Mouse (Mus musculus) urinary bladder, postnatal 4 days (tissue): Measurements from ENCODE around the gene Yipf2.
"Not testable (repeated sequence)": the region's sequence is repeated elsewhere in the genome, so short reads cannot be mapped to it uniquely, and the experiment has no call there.

Experiments
- DNase-seq, 2 experiments: peaks; one replicate each; pipeline ENCODE4 v3.0.0; 2021 to 2022; ENCODE audit warnings: low spot score in 2 of 2

Gene Yipf2

DNA sequence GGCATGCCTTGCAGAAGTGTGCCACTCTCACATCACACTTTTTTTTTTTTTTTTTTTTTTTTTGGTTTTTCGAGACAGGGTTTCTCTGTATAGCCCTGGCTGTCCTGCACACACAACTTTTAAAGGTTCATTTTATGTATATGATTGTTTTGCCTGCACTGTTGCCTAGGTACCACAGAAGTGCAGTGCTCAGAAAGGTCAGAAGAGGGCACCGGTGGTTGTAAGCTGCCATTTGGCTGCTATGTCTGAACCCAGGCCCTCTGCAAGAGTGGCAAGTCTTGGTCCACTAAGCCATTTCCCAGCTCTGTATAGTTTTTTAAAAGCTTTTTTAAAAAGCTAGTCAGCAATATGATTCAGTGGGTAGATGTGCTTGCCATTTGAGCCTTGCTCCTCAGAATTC is 5.6 kb upstream of the Yipf2 start:
- DNase-seq, result no peak

DNA sequence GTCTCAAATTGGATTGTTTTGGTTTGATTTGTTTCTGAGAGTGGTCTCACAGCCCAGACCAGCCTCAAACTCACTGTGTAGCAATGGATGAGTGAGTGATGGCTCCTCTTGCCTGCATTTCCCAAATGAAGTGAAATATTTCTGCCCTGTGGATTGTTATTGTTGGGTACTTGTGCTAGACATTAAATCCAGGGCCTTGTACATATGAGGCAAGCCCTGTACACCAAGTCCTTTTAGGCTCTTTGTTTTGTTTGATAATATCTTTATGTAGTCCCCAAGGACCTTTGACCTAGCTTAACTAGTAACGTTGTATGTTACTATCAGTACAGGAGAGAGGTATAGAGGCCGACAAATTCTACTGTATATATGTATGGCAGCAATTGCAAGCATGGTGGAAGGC is 2.2 kb upstream of the Yipf2 start:
- no peak for DNase-seq

DNA sequence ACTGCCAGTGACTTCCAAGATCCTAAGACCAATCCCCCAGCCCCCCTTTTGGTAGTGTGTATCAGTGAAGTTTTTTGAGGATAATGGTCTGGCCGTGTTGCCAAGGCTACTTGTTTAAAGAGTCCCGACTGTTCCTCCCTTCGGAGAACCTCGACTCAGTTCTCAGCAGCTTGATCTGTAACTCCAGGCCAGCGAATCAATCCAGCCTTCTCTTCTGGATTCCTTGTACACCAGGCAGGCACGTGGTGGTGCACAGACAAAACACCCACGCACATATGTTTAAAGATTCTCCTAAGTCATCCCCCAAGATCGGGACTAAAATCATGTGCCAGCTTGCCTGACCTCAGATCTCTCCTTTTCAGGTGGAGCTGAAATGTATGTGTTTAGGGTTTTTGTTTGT is 1.7 kb upstream of the Yipf2 start:
- DNase-seq, result not testable (repeated sequence)

DNA sequence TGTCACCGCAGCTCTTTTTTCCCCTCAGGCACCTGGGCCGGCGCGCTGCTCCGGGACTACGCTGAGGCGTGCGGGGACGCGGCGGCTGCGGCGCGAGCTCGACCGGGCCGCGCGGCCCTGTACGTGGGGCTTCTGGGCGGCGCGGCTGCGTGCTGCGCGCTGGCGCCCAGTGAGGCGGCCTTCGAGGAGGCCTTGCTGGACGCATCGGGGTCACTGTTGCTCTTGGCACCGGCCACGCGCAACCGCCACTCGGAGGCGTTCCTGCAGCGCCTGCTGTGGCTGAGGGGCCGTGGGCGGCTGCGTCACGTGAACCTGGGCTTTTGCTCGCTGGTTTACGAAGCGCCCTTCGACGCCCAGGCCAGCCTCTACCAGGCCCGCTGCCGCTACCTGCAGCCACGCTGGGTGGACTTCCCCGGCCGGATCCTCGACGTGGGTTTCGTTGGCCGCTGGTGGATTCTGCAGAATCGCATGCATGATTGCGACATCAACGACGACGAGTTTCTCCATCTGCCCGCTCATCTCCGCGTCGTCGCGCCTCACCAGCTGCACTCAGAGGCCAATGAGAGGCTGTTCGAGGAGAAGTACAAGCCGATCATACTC is 594 bp upstream of the Yipf2 start:
- DNase-seq, result peak in 1 of 2 experiments; percentile 51

DNA sequence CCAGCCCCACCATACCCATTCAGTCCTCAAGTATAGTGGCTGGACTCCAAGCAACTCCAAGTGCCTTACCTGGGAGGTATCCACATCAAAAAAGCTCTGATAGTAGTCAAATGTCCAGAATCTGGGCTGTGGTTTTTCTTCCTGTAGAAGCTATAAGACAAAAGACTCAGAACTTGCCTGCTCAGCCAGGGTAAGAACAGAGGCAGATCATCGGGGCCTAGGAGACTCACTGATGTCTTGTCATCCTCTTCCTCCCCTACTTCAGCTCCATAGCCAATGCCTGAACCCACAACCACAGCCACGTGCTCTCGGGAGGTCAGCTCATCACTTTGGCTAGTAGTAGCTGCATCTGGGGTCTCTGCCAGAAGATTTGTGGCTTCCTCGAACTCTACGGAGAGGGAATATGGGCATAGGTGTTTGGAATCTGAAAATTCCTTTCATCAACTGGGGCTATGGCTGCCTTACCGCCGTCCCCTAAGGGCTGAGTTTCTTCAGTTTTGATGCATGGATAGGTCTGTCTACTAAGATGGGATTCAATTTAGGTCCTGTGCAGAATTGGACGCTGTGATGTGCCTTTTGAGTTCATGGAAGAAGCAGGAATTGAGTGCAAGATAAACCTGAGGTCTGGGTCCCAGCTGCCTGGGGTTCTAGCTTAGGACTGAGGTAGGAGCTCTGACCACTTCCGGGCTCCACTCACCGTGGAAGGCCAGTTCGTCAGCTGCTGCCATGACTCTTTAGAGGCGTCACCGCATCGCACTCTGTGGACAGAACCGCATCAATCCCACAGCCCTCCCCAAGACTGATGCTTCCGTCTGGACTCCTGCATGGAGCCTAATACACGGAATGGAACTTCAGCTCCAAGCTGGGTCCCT is 561 bp downstream of the Yipf2 start:
- no peak for DNase-seq

DNA sequence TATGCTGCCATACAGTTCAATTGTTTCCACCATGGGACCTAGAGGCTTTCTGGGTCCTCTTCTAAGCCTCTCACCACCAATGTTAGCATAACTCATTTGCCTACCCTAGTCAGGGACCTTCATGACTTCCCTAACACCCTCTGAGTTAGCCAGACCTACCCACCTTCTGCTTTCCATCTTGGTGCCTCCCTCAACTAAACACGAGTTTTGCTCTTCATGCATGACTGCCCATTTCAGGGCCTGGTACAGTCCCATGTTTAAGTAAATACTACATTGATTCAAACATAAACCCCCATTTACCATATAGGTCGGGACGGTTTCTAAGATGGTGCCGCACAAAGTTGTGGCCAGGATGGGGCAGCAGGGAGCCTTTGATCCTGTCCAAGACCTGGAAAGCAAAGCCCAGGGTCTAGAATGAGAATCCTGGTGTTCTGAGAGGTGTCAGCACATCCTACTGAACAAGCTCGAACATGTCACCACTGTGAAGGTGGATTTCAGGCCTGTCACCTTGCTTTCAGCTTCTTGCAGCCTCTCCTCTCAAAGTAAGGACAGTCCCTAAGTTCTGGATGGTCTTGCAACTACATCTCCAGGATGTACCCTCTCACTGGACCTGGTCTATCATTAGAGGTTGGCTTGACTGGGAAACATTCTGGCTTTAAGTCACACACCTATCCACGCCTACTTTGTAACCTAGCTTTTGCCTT is 1.3 kb downstream of the Yipf2 start:
- no peak for DNase-seq

DNA sequence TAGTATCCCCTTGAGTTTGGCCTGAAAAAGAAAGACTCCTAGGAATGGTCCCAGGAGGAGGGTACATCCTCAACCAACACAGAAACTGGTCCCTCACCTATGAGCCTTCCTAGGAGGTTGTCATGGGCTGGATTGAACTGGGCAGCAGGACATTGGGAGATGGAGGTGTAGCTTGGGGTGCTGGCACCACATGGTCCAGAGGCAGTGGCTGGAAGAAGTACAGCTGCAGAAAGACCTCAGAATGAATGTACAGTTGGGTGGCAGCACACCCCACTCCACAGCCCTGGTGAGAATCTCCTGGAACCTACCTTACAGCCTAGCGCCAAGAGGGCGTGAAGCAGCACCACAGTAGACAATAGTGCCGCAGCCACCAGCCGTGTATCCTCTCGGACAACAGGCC is 3.1 kb downstream of the Yipf2 start:
- DNase-seq, result no peak

DNA sequence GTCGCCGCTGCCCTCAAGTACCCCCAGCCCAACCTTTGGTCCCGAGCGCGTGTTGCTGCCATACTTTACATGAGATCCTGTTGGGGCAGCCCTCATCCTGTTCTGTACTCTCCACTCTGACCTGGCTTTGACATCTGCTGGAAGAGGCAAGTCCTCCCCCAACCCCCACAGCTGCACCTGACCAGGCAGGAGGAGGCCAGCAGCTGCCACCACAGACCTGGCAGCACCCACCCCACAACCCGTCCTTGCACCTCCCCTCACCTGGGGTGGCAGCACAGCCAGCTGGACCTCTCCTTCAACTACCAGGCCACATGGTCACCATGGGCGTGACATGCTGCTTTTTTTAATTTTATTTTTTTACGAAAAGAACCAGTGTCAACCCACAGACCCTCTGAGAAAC is 4.3 kb downstream of the Yipf2 start:
- DNase-seq, result no peak

DNA sequence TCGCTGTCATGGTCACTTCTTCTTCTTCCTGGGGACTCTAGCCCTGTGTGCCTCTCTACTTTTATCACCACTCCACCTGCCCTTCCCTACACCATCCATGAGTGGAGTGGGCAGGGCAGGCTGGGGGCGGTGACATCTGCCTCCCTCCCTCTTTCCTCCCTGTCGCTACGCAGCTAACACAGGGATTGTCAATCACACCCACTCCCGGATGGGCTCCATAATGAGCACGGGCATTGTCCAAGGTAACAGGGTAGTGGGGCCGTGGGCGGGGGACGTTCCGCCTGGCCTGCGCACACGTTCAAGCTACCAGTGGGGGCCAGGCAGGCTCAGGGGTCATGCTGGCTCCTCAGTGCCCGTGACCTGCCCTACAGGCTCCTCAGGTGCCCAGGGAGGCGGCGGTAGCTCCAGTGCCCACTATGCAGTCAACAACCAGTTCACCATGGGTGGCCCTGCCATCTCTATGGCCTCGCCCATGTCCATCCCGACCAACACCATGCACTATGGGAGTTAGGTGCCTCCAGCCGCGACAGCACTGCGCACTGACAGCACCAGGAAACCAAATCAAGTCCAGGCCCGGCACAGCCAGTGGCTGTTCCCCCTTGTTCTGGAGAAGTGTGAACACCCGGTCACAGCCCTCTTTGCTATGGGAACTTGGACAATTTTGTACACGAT is 4.8 kb downstream of the Yipf2 start:
- no peak for DNase-seq

DNA sequence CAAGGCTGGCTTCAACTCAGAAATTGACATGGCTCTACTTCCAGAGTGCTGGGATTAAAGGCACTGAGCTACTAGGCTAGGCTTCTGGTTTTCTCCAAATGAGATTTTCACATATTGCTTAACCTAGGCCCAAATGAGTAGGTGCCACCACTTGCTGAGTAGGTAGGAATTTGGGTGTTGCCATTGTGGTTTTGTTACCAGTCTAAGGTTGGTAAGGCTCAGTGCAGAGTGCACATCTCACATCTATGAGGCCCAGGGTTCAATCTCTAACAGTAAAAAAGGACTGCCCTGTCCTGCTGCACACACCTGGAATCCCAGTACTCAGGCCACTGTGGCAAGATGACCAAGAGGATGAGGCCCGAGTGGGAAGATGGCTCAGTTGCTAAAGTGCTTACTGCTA is 7.2 kb downstream of the Yipf2 start:
- no peak for DNase-seq

DNA sequence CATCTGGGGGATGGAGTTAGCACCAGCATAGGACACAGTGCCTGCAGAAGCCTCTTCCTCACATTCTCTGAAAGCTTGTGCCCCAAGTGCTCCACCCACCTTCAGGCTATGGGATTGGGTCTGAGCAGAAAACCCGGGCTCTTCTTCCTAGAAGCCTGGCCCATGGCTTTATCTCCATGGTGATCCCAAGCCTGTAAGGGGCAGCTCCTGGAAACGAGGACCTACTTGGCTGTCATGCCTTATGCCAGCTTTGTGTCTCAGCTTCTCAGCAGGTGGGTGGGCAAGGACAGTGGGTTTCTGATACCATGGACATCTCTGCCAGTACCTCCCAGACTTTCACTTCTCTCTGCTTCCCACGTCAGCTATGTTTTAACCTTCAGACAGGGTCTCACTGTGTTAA is 14.4 kb downstream of the Yipf2 start:
- DNase-seq, result no peak

DNA sequence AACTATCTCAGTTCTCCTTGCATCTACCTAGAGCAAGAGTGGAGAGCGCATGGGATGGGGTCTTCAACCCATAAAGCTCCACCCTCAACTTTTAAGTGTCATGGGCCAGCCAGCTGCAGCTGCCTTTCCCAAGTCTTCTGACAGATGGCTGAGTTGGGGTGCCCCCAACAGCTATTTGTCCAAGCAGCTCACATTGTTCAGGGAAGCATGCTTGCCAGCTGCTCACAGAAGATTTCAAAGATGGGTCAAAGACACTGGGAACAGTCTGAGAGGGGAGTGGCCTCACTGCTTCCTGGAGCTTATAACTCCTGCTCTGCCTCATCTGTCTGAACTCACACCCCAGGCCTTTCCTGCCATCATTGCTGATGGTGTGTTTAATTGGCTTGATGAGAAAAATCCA is 16.3 kb downstream of the Yipf2 start:
- no peak for DNase-seq

DNA sequence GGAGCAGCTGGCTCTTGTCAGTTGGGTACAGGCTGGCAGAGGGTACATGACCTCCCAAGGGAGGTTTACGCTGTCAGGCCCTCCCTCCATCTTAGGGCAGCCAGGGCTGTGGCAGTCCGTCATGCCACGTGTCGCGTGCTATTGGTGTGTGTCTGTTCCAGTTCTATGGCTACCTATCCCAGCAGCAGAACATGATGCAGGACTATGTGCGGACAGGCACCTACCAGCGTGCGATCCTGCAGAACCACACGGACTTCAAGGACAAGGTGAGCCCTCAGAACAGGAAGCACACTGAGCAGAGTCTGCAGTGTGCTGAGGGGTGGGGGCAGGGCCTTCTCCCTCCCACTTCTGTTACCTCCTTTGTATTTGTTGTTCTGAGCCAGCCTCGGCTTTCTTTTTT is 17.4 kb downstream of the Yipf2 start:
- no peak for DNase-seq

DNA sequence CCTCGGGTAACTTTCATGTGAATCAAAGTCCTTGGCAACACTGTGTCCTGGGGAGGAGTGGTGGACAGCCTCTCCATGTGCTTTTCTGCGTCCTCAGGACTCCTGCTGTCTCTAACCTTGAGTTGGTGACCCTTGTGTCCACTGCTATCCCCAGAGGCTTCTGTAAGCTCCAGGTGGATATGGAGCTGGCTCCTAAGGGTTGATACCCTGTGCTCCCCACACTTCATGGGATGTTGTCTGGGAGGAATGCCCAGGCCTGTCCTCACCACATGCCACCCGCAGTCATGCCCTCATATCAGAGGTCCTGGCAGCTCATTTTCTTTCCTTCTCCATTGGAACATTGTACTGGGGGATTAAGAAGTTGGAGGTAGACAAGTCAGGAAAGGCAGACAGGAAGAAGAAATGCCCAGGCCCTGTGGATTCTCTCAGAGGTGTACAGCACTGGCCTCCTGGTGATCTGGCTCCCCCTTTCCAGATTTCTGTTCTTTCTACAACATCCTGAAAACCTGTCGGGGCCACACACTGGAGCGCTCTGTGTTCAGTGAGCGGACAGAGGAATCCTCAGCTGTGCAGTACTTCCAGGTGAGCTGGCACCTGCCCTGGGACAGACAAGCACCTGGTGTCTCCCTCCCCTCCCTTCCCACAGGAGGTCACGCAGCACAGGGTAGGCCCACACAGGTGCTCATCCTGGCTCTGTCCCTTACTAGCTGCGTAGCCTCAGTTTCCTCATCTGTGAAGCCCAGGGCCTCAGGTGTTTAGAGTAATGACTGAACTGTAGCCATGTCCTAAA is 18.4 kb downstream of the Yipf2 start:
- no peak for DNase-seq

DNA sequence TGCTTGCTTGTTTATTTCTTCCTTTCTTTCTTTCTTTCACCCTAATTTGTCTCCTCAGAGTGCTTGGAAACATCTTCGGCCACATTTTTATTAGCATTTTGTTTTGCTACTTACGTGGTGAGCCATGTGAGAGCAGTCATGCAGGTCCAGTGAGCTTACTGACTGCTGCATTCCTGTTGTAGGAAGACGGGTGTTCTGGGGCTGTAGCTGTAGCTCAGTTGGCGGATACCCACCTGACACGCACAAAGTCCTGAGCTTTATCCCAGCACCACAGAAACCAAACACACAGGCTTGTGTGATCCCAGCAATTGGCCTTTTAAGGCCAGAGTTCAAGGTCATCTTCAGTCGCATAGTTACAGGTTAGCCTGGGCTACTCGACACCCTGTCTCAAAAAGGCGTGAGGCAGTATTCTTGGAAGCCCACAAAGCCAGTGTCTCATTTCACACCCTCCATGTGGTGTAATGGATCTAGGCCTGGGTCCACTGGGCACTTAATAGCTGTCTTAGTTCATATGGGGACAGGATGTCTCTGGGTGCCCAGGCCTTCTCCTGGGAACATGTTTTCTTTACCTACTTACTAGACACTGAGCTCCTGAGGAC is 23.9 kb downstream of the Yipf2 start:
- DNase-seq, result no peak

DNA sequence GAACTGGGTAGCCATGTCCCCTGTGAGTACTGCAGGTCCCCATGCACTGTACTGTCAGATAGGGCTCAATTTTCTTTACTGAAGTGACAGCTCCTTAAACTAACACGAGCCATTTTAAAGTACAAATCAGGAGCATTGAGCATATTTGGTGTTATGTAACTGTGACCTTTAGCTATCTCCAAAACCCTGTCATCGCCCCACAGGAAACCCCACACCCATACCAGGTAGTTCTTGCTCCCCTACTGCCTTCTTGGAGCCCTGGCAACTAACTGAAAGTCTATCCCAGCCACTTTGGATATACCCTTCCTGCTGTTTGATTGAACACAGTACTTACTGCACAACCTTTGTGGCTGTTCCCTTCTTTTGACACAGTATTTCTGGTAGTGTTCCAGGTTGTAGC is 25.6 kb downstream of the Yipf2 start:
- DNase-seq, result no peak

DNA sequence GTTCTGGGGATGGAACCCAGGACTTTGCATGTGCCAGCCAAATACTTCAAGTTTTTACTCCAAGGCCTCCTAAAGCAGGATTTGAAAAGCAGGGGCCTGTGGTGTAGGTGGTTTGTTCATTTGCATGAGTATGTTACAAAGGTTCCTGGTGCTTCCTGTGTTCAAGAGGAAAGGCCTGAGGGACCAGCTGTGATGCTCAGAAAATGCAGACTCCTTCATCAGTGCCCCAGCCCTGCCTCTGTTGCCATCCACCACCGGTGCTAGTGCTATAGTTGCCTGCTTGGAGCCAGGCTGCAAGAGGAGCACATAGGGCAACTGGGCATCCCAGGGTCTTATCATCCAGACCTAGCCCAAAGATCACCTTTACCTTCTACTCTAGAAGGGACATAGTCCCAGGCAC is 26.1 kb downstream of the Yipf2 start:
- no peak for DNase-seq

DNA sequence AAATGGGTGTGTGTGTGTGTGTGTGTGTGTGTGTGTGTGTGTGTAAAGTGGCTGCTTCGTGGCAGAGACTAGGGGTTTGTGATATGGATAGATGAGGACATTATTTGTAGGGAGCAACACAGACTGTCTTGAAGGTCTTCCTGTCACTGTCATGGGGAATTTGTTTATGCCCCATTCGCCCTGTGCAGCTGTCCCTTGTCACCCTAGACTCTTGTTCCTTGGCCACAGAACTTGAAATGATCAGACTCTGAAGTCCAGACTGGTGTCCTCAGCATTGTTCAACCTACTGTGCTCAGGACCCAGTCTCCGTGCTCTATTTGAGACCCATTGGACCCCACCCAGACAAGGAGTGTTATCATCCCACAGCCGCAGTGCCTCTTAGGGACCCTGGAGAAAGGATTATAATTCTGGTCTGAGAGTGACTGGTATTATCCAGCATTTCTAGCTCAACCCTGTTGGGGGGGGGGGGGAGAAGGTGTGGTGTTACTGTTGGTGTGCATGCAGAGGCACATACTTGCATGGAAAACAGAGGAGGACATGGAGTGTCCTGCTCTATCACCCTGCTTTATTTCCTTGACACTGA is 27.5 kb downstream of the Yipf2 start:
- no peak for DNase-seq

DNA sequence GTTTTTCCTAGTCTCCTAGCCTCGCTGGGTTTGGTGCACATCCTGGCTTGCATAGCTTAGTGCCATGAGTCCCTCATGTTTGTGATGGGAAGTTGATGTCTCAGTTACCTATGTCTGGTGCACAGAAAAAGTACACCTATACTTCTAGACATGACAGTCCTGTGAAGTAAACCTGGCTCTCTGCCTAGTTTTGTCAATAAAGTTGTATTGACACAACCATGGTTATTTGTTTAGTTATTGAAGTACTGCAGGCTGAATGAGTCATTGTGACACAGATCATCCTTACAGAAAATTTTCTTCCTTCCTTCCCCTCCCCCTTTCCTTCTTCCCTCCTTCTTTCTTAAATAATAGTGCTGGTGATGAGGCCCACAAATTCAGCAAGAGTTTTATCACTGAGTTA is 28.2 kb downstream of the Yipf2 start:
- no peak for DNase-seq

DNA sequence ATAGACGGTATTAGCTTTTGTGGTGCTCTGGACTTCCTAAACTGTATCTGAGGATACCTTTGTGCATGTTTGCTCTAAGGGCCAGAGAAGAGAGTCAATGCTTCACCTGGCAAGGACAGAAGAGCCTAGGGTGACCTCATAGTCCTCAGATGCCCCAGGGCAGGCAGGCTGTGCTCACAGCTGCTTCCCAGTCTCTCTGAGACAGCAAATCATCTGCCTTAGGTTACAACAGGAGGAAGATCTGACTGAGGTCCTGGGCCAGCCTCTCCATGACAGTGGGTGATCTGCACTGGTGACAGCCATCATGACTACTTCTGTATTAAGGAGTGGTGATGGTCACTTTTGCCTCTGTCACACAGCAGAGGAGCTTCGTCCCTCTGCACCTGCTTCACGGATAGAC is 33.5 kb downstream of the Yipf2 start:
- no peak for DNase-seq

DNA sequence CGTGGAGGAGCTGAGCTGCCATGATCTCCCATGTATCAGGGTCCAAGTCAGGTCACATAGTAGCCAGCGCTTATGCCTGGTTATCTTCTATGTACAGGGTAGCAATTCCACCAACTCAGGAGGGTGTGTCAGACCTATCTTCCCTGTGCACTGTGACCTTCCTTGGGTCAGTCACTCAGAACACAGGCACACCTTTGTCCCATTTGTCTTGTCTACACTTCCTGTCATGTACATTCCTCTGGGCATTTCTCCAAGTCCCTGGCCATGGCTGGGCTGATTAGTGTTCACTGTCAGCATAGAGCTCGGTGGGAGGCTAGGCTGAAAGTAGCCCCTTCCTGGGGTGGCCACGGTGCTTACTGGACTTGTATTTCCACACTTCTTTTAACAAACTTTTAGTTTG is 34.3 kb downstream of the Yipf2 start:
- no peak for DNase-seq
